Mouse (Mus musculus) testis, adult 2 months (tissue): ENCODE results near the gene Cenpu. TPM values are rescaled to one million over a fixed set of nuclear protein-coding genes. Genes with fewer than 3 reads are reported as not detected.
A peak's percentile ranks its signal among the peaks of the same experiment; 100 is the strongest.

Source experiments
- H3K27ac ChIP-seq: fragments of 200-500 bp; 2 replicates; pipeline ENCODE4 v1.5.1; 2012; ENCODE audit warnings: low read depth, low read length; ENCODE audit not compliant: control insufficient read depth, insufficient read depth
- H3K27me3 ChIP-seq: fragments of 200-500 bp; 2 replicates; pipeline ENCODE4 v1.6.1; 2012; ENCODE audit warnings: mild to moderate bottlenecking, low read length, moderate library complexity; ENCODE audit not compliant: control insufficient read depth, insufficient read depth
- H3K36me3 ChIP-seq: fragments of 200-500 bp; 2 replicates; pipeline ENCODE4 v1.6.1; 2012; ENCODE audit warnings: mild to moderate bottlenecking, low read length; ENCODE audit not compliant: control insufficient read depth, insufficient read depth
- H3K4me1 ChIP-seq: fragments of 200-500 bp; 2 replicates; pipeline ENCODE4 v1.6.1; 2012; ENCODE audit warnings: low read length; ENCODE audit not compliant: control insufficient read depth, insufficient read depth
- H3K4me3 ChIP-seq: fragments of 200-500 bp; 2 replicates; pipeline ENCODE4 v1.5.1; 2012; ENCODE audit warnings: low read depth, mild to moderate bottlenecking, low read length, moderate library complexity, mixed read lengths; ENCODE audit not compliant: control insufficient read depth
- CTCF ChIP-seq: fragments of 200-500 bp; IDR thresholded peaks from 2 replicates; pipeline ENCODE4 v1.5.1; 2012; ENCODE audit warnings: low read depth, mild to moderate bottlenecking, inconsistent platforms, low read length, moderate library complexity; ENCODE audit not compliant: control insufficient read depth, insufficient read depth, insufficient replicate concordance
- POLR2A ChIP-seq: fragments of 200-500 bp; IDR thresholded peaks from 2 replicates; pipeline ENCODE4 v1.6.1; 2012; ENCODE audit warnings: low read depth, mild to moderate bottlenecking, inconsistent platforms, low read length, moderate library complexity; ENCODE audit not compliant: control insufficient read depth
- polyA plus RNA-seq: library from polyadenylated mRNA; depleted of rRNA; stranded (reverse); fragments of >200 nt; gene quantifications from 2 replicates; pipeline ENCODE4 v1.2.3, GENCODE M21; 2012

Gene Cenpu
- polyA plus RNA-seq, 1 experiment = 36.9 TPM

DNA sequence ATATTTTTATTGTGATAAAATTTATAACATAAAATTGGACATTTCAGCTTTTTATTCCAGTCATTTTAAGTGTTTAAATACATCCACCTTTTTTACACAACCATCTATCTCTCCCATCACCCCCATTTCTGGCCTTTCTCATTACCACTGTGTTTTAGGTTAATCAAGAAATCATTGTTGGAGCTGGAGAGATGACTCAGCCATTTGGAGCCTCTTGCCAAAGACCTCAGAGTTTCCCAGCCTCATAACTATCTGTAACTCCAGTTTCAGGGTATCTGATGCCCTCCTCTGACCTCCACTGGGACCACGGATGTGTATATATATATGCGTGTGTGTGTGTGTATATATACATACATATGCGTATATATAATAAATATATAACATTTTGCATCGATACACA lies 799 bp upstream of the Cenpu start:
- Histone ChIP-seq H3K36me3 (no peaks in the 10 kb centered on the region; the same call in 1 of the 2 replicates), H3K4me1 (peaks cover 4% of the 10 kb centered on the region), H3K27me3 (no peaks in the 10 kb centered on the region), H3K4me3 (no peak overlapping the region), H3K27ac (no peak overlapping the region)
- TF ChIP-seq CTCF = no peak
- TF ChIP-seq POLR2A = no peak

- H3K36me3 ChIP-seq = no peaks in the 10 kb centered on the region; the same call in none of the 2 replicates
- peak overlapping the region; percentile 93 for H3K4me3 ChIP-seq
- peaks cover 4% of the 10 kb centered on the region for H3K4me1 ChIP-seq
- peak overlapping the region; percentile 62 for H3K27ac ChIP-seq
- H3K27me3 ChIP-seq = no peaks in the 10 kb centered on the region
- no peak for TF ChIP-seq POLR2A
- no peak for TF ChIP-seq CTCF
Observed at GRCm38 (mm10) chr8:46552441-46552765, 575 bp downstream of the Cenpu start.

GRCm38 (mm10) chr8:46559428-46559827 lies 7.6 kb downstream of the Cenpu start:
- H3K27me3 ChIP-seq = no peaks in the 10 kb centered on the region
- H3K4me3 ChIP-seq = no peak overlapping the region
- H3K27ac ChIP-seq = no peak overlapping the region
- no peaks in the 10 kb centered on the region for H3K4me1 ChIP-seq
- H3K36me3 ChIP-seq = peaks cover 2% of the 10 kb centered on the region
- no peak for TF ChIP-seq POLR2A
- peak; percentile 63; the same call in 1 of the 2 replicates for TF ChIP-seq CTCF

DNA sequence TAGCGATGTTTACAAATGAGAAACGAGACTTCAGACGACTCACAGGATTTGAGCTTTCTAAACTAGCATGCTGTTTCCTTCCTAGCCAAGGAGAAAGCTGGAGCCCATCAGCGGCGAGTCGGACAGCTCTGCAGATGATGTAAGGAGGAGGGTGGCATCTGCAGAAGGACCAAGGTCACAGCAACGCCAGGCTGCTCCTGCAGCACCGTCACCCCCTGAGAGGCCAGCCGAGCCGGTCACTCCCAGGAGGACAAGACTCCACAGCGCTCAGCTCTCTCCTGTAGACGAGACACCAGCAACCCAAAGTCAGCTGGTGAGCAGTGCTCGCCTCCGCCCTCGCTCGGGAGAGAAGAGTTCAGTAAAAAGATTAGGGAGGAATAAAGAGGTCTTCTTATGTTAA lies 10.5 kb downstream of the Cenpu start:
- Histone ChIP-seq H3K4me3 (no peak overlapping the region), H3K36me3 (peaks cover 3% of the 10 kb centered on the region), H3K27me3 (no peaks in the 10 kb centered on the region), H3K27ac (no peak overlapping the region), H3K4me1 (no peaks in the 10 kb centered on the region)
- TF ChIP-seq POLR2A = no peak
- TF ChIP-seq CTCF = no peak

DNA sequence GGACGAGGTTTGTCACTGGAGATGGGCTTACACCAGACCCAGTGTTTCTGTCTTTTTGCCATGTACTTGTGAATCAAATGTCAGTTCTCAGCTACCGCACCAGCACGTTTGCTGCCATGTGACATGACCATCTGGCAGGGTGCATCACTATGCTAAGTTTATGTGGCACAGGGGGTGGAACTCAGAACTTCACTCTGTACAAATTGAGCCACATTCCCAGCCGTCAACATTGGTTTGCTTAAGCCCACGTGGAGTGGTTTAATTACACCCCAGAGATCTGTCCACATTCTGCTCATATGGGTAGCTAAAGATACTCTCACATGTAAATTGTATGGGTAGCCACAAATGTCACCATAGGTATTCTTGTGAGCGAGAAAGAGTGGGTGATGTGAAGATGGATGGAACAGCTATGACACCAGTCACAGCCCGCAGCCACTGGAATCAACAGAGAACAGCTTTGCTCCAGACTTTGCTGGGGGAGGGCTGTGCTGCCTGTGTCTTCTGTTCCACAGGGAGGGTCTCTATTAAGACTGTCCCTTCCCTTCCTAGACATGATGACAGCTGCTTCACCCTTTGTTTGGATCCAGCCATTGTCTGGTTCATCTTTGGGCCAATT lies 15.2 kb downstream of the Cenpu start:
- no peak for TF ChIP-seq CTCF
- TF ChIP-seq POLR2A = no peak
- H3K36me3 ChIP-seq = peaks cover 4% of the 10 kb centered on the region
- H3K27ac ChIP-seq = no peak overlapping the region

DNA sequence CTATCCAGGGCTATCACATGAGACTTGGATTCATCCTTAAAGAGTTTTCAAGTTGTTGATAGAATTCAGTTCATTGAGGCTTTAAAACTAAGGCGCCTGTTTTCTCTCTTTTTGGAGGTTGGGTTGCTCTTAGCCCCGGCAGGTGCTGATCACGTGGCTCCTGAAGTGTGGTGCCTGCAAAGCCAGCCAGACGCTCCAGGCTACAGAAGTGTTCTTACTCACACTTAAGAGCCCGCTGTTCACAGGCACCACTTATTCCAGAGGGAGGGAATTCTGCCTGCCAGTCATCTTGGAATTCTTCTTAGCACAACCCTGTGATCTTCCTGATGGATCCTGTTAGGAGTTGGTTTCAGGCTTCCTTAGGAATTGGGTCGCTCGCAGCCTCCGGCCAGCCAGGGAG lies 16.1 kb downstream of the Cenpu start:
- Histone ChIP-seq H3K36me3 (peaks cover 6% of the 10 kb centered on the region), H3K4me1 (no peaks in the 10 kb centered on the region), H3K27me3 (no peaks in the 10 kb centered on the region), H3K27ac (no peak overlapping the region), H3K4me3 (no peak overlapping the region)
- no peak for TF ChIP-seq CTCF
- TF ChIP-seq POLR2A = no peak

More for the DNA sequence above, 15.2 kb downstream of the Cenpu start:
- no peak overlapping the region for H3K4me3 ChIP-seq
- H3K27me3 ChIP-seq = no peaks in the 10 kb centered on the region
- H3K4me1 ChIP-seq = no peaks in the 10 kb centered on the region

DNA sequence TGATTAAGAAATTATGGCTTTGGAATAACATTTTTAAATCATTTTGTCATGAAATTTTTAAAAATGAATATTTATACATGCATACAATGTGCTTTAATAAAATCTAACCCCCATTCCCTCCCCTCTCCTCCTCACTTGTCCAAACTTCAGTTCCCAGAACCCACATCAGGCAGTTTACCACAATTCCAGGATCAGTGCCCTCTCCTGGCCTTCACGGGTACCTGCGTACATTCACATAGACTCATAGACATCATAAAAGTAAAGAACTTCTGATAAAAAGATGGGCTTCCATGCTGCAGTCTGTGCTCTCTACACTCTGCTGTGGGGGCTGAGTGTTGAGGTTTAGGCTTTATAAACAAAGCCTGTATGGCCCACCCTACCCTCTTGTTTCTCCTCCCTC lies 17.1 kb downstream of the Cenpu start:
- Histone ChIP-seq H3K27me3 (no peaks in the 10 kb centered on the region), H3K36me3 (peaks cover 6% of the 10 kb centered on the region), H3K4me1 (no peaks in the 10 kb centered on the region), H3K4me3 (no peak overlapping the region), H3K27ac (no peak overlapping the region)
- TF ChIP-seq POLR2A (no peak), CTCF (no peak)

DNA sequence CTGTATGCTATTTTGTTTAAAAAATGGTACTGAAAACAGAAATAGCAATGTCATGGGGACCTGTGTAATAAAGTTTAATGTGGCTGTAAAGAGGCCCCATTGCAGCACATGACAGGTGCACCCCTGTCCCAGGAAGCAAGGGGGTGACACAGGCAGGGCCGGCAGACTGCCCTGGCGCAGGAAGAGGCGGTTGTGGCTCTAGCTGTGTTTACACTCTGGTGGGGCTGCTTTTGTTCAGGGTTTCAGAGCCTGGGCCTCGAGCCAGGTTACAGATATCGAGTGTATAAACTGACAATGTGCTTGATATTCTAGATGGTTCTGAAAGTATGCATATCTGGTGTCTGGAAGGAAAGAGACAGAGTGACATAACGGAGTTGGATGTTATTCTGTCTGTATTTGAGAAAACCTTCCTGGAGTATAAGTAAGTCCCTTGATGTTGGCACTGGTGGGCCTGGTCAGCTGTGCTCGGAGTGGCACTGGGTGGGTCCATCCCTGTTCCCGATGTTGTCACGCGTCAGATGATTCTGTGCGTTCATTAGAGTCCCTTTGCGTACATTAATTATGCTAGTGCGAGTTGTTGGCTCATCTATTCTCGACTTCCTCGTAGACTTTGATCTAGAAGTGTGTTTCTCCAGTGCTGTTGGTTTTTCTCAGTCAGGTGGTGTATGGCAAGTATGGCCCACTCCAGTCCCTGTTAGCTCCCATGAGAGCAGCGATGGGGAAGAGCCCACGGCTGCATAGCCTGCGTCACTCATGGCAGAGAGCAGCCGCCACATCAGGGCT lies 18.0 kb downstream of the Cenpu start:
- Histone ChIP-seq H3K4me1 (no peaks in the 10 kb centered on the region), H3K27me3 (no peaks in the 10 kb centered on the region), H3K36me3 (peaks cover 7% of the 10 kb centered on the region), H3K4me3 (no peak overlapping the region), H3K27ac (no peak overlapping the region)
- TF ChIP-seq POLR2A (no peak), CTCF (no peak)
